Mouse (Mus musculus) v-Abl transformed pro-B cells (cell line): ENCODE measurements around the gene Fam43b.

Experiments used
- in situ Hi-C, 2 experiments: fragments of 400-800 bp; cut with MboI; formaldehyde crosslinking; loops; one replicate each; pipeline ENCODE4 v1.15.1; 2025; ENCODE audit not compliant: unreplicated experiment in 2 of 2

Gene Fam43b

GRCm38 (mm10) chr4:138353438-138354171 lies 42.7 kb downstream of the Fam43b start:
- in situ Hi-C loops: no loop called here

GRCm38 (mm10) chr4:138352692-138353091 lies 43.6 kb downstream of the Fam43b start:
- in situ Hi-C loops: no loop called here

GRCm38 (mm10) chr4:138351821-138352220 lies 44.5 kb downstream of the Fam43b start:
- in situ Hi-C loops: no loop called here

GRCm38 (mm10) chr4:138348716-138349115 lies 47.6 kb downstream of the Fam43b start:
- in situ Hi-C loops: loop anchor here (25.0 kb wide), 1 partner anchor 214 kb away; no protein-coding TSS in a partner anchor

- in situ Hi-C loops: loop anchor here (25.0 kb wide), 1 partner anchor 215 kb away; no protein-coding TSS in a partner anchor
Measured at GRCm38 (mm10) chr4:138347280-138347679, 49.0 kb downstream of the Fam43b start.

- in situ Hi-C loops: loop anchor here (25.0 kb wide), 1 partner anchor 217 kb away; no protein-coding TSS in a partner anchor
Measured at GRCm38 (mm10) chr4:138344891-138345545, 51.3 kb downstream of the Fam43b start.
